Mouse (Mus musculus) kidney, postnatal 0 days (tissue): ENCODE results near the gene Phf23. TPM values are rescaled to one million over a fixed set of nuclear protein-coding genes. Genes with fewer than 3 reads are reported as not detected.

ENCODE experiments used
- ATAC-seq: fragments of 200-750 bp; cut with Nextera tagmentation; replicated peaks from 2 replicates; pipeline ENCODE4 v1.8.0; 2017; ENCODE audit warnings: low read depth, moderate number of reproducible peaks, moderate TSS enrichment, moderate library complexity; ENCODE audit not compliant: low FRiP score
- DNase-seq: peaks from one replicate; pipeline ENCODE4 v3.0.0-alpha.2; 2016; ENCODE audit warnings: low spot score
- H3K27ac ChIP-seq: fragments of 300-500 bp; sonication (generic); 2 replicates; pipeline ENCODE4 v1.5.1; 2014; ENCODE audit warnings: mild to moderate bottlenecking
- H3K27me3 ChIP-seq: fragments of 300-500 bp; sonication (generic); 2 replicates; pipeline ENCODE4 v1.6.1; 2014; ENCODE audit warnings: low read length, mixed read lengths; ENCODE audit not compliant: insufficient read depth
- H3K36me3 ChIP-seq: fragments of 300-500 bp; sonication (generic); 2 replicates; pipeline ENCODE4 v1.6.1; 2014; ENCODE audit warnings: low read length, mixed read lengths; ENCODE audit not compliant: insufficient read depth
- H3K4me1 ChIP-seq: fragments of 300-500 bp; sonication (generic); replicated peaks from 2 replicates; pipeline ENCODE4 v1.6.1; 2014; ENCODE audit warnings: antibody characterized with exemption, low read length, mixed read lengths; ENCODE audit not compliant: insufficient read depth
- H3K4me2 ChIP-seq: fragments of 300-500 bp; sonication (generic); 2 replicates; pipeline ENCODE4 v1.6.1; 2014; ENCODE audit warnings: mild to moderate bottlenecking, low read length, moderate library complexity, mixed read lengths
- H3K4me3 ChIP-seq: fragments of 300-500 bp; sonication (generic); replicated peaks from 2 replicates; pipeline ENCODE4 v1.5.1; 2014; ENCODE audit warnings: low read depth, low read length
- H3K9ac ChIP-seq: fragments of 300-500 bp; sonication (generic); 2 replicates; pipeline ENCODE4 v1.6.1; 2014; ENCODE audit warnings: low read depth, low read length
- H3K9me3 ChIP-seq: fragments of 300-500 bp; sonication (generic); replicated peaks from 2 replicates; pipeline ENCODE4 v1.6.1; 2016; ENCODE audit warnings: low read length, inconsistent platforms, mixed read lengths
- CTCF ChIP-seq: IDR thresholded peaks from 2 replicates; pipeline ENCODE4 v1.5.1; 2016; ENCODE audit warnings: antibody characterized with exemption, low read depth, mild to moderate bottlenecking, moderate library complexity
- WGBS: fragments of 180-500 bp; shearing (Covaris S2); extraction: QIAGEN DNeasy Blood & Tissue Kit; methylation state at CpG from one replicate; pipeline ENCODE4 v1.1.7; 2014; 5-methylcytosine and 5-hydroxymethylcytosine counted together
- polyA plus RNA-seq: library from polyadenylated mRNA; unstranded; fragments of >200 nt; fragmentation: Nextera tagmentation; extraction: Ambion mirVana; gene quantifications from 2 replicates; pipeline ENCODE4 v1.2.1, GENCODE M21; 2015

Phf23 gene
- polyA plus RNA-seq, 1 experiment from 2014 or later, result 61.9 TPM

DNA sequence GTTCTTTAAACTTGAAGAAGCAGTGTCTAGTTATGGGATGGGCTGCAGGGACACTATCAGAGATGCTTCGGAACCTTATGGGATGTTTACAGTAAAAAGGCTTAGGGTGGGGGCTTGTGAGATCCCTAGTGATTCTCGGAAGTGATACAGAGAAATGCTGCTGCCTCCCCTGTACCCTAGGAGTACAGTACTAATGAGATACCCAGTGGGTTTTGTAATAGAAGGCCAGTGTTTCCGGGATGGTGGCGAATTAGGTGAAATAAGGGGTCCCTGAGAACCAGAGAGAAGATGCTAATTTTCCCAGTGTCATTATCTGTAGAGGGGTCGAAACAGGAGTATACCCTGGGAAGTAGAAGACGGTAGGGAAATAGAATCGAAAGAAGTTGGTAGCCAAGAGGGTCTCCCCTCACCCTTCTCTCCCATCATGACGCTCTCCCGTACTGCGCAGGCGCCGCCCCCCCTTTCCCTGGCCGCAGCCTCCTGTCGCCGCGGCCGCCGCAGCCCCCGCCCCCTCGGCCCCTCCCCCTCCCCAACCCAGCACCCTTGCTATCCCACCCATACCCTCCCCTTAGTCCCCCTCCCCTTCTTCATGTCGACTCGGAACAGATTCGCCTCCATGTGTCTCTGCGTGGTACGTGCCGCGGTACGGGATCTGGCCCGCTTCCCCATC is 28.0 kb downstream of the Phf23 start:
- peaks cover 43% of the 10 kb centered on the region for H3K4me1 ChIP-seq
- no peaks in the 10 kb centered on the region for H3K9me3 ChIP-seq
- no peak for ATAC-seq
- TF ChIP-seq CTCF, result no peak
- no peaks in the 10 kb centered on the region for H3K27me3 ChIP-seq
- H3K4me2 ChIP-seq, result peak overlapping the region; percentile 53
- H3K36me3 ChIP-seq, result no peaks in the 10 kb centered on the region
- DNase-seq, result peak; percentile 60
- peak overlapping the region; percentile 23 for H3K4me3 ChIP-seq
- WGBS, result 9% methylated on average over 22 of the region's 29 CpGs
- H3K9ac ChIP-seq, result peak overlapping the region; percentile 35; the same call in 1 of the 2 replicates
- no peak overlapping the region for H3K27ac ChIP-seq

DNA sequence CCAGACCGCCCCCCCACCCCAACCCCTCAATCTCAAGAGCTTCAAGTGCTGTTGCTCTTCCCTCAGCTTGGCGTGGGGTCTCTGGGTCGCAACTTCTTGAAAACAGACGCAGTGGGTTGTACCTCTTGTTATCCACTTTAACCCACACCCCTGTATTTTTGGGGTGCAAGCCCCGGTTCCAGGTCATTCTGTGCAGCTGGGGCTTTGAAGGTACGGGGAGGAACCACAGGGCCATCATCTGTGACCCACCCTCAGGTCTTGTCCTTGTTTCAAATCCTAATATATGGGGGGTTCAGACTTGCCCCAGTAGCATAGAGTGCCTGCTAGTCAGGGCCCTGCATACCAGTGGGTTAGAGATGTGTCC is 28.6 kb downstream of the Phf23 start:
- H3K4me3 ChIP-seq, result peak overlapping the region; percentile 23
- no peak for ATAC-seq
- no peaks in the 10 kb centered on the region for H3K9me3 ChIP-seq
- no peak for DNase-seq
- peak overlapping the region; percentile 53 for H3K4me2 ChIP-seq
- no peaks in the 10 kb centered on the region for H3K36me3 ChIP-seq
- peaks cover 39% of the 10 kb centered on the region for H3K4me1 ChIP-seq
- no peak overlapping the region for H3K27ac ChIP-seq
- no peak for TF ChIP-seq CTCF
- H3K9ac ChIP-seq, result no peak overlapping the region; the same call in 1 of the 2 replicates
- H3K27me3 ChIP-seq, result no peaks in the 10 kb centered on the region
- 24% methylated on average over 6 of the region's 6 CpGs for WGBS

DNA sequence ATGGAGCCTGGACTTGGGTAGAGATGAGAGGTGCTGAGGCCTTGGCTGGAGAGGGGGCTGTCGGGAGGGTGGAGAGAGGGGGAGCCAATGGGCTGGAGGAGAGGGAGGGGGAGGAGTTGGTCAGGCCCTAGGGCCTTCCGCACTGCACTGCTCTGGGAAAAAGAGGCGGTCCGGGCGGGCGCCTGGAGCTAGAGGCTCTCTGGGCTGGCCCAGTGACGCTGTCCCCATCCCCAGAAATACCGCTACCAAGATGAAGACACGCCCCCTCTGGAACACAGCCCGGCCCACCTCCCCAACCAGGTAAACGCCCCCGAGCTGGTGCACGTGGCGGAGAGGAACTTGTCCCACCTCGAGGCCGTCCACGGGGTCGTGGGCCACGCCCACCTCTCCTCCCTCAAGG is 31.1 kb downstream of the Phf23 start:
- H3K4me1 ChIP-seq, result peaks cover 45% of the 10 kb centered on the region
- H3K9ac ChIP-seq, result peak overlapping the region; percentile 31; the same call in 1 of the 2 replicates
- 2% methylated on average over 19 of the region's 19 CpGs for WGBS

DNA sequence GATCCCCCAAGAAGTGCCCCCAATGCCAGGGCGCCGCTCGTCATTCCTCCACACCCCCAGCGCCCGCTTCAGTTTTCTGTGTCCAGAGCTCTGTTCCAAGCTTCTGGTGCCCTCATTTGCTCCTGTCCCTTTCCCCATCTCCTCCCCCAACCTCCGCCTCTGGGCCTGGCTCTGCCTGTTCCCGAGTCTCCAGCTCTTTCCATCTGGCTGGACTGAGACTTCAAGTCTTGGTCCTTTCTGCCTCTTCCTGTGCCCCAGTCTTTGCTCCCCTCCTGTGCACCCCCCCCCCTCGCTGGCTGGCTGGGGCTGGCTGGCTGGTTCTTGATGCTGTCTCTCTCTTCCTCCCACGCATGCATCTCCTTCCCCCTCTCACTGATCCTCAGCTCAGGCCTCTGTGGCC is 31.8 kb downstream of the Phf23 start:
- Histone ChIP-seq H3K4me2 (peak overlapping the region; percentile 58), H3K36me3 (peaks cover 17% of the 10 kb centered on the region), H3K9me3 (no peaks in the 10 kb centered on the region), H3K4me1 (peaks cover 45% of the 10 kb centered on the region), H3K9ac (0 out of 2 replicates have a peak overlapping the region, but pooled peaks have one; percentile 27), H3K4me3 (no peak overlapping the region; the same call in 1 of the 2 replicates), H3K27me3 (no peaks in the 10 kb centered on the region), H3K27ac (no peak overlapping the region)
- peak; percentile 56 for DNase-seq
- no peak for ATAC-seq
- TF ChIP-seq CTCF, result no peak
- WGBS, result 24% methylated on average over 9 of the region's 9 CpGs

More for the DNA sequence above, 31.1 kb downstream of the Phf23 start:
- peak overlapping the region; percentile 58 for H3K4me2 ChIP-seq
- H3K27ac ChIP-seq, result 0 out of 2 replicates have a peak overlapping the region, but pooled peaks have one; percentile 8
- DNase-seq, result peak; percentile 91
- no peaks in the 10 kb centered on the region for H3K27me3 ChIP-seq
- peak overlapping the region; percentile 30 for H3K4me3 ChIP-seq
- peaks cover 9% of the 10 kb centered on the region for H3K36me3 ChIP-seq
- no peak for TF ChIP-seq CTCF
- H3K9me3 ChIP-seq, result no peaks in the 10 kb centered on the region
- peak; percentile 71 for ATAC-seq

DNA sequence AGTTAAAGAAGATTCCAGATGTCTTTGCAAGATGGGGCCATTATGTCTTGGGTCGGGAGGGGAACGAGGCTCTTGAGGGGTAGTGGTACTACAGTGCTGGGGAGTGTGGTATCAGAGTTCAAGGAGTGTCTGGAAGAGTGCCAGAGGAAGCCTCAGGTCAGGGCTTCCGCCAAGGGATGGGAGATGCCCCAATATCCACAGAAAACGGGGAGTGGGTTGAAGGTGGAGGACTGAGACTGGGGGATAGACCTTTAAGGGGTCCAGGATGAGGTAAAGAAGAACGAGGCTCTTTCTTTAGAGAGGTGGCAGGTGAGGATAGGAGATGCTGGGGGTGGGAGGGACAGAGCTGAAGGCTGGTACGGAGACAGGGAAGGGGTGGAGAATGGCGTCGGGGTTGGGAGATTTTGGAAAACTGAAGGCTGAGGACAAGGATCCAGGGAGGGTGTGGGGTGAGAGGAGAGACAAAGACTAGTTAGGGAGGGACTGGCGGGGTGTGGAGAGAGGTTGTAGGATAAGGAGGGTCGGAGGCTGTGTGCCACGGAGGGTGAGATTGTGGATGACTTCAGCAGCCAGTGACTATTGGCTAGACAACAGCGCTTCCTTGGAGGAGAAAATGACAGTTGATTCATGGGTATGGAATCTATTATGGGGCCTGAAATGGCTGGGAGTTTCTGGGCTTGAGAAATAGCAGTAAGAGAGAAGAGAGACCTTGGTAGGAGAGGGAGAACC is 33.0 kb downstream of the Phf23 start:
- ATAC-seq, result no peak

DNA sequence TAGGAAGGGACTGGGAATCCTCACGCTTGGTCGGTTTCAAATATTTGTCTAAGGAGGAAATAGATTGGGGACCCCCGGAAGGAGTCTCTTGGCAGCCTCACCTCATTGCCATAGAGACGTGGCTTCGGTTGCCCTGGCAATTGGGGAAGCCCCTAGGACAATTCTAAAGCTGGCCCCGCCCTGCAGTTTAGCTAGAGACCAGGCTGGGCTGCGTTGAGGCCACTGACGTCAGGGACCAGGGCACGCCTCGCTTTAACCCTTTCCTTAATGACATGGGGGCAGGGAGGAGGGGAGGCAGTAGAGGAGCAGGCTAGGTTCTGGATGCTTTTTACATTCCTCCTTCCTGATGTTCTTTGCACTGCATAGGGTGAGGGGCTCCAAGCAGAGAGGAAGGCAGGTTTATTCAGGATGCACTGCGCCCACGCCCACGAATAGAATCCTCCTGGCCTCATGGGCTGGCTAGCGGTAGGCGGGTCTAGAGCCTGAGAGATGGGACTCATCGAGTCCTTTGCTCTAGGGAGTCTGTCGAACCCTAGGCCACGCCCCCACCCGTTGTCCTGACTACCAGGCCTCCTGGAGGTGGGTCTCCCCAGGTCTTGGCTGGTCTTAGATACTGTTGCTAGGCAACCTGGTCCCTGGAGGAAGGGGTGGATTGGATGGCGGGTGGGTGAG is 33.7 kb downstream of the Phf23 start:
- Histone ChIP-seq H3K9me3 (no peaks in the 10 kb centered on the region), H3K27ac (peak overlapping the region; percentile 37; the same call in 1 of the 2 replicates), H3K36me3 (peaks cover 30% of the 10 kb centered on the region), H3K4me3 (peak overlapping the region; percentile 11; the same call in 1 of the 2 replicates), H3K4me1 (peaks cover 38% of the 10 kb centered on the region), H3K9ac (no peak overlapping the region), H3K4me2 (peak overlapping the region; percentile 58), H3K27me3 (no peaks in the 10 kb centered on the region)
- ATAC-seq, result peak; percentile 63
- no peak for TF ChIP-seq CTCF
- DNase-seq, result peak; percentile 92
- 2% methylated on average over 20 of the region's 20 CpGs for WGBS

More for the DNA sequence above, 33.0 kb downstream of the Phf23 start:
- H3K27me3 ChIP-seq, result no peaks in the 10 kb centered on the region
- 13% methylated on average over 12 of the region's 12 CpGs for WGBS
- peak overlapping the region; percentile 13; the same call in 1 of the 2 replicates for H3K9ac ChIP-seq
- no peak for TF ChIP-seq CTCF
- H3K4me1 ChIP-seq, result peaks cover 41% of the 10 kb centered on the region
- no peaks in the 10 kb centered on the region for H3K9me3 ChIP-seq
- peak overlapping the region; percentile 37; the same call in 1 of the 2 replicates for H3K27ac ChIP-seq
- H3K4me2 ChIP-seq, result peak overlapping the region; percentile 58
- no peak for DNase-seq
- H3K36me3 ChIP-seq, result peaks cover 27% of the 10 kb centered on the region
- no peak overlapping the region for H3K4me3 ChIP-seq
